Mouse (Mus musculus) lung, embryonic 16.5 days (tissue): ENCODE data around the gene Atp6v0b. TPM values are rescaled to one million over a fixed set of nuclear protein-coding genes. Genes with fewer than 3 reads are reported as not detected.

Experiments
- ATAC-seq: fragments of 200-750 bp; cut with Nextera tagmentation; 2 replicates; pipeline ENCODE4 v1.8.0; 2017; ENCODE audit warnings: low read depth, mild to moderate bottlenecking, moderate library complexity
- H3K27ac ChIP-seq: fragments of 300-500 bp; sonication (generic); 2 replicates; pipeline ENCODE4 v1.5.1; 2014; ENCODE audit warnings: mild to moderate bottlenecking, control low read depth, low read length
- H3K27me3 ChIP-seq: fragments of 300-500 bp; sonication (generic); 2 replicates; pipeline ENCODE4 v1.6.1; 2014; ENCODE audit warnings: low read depth, low read length, mixed read lengths; ENCODE audit not compliant: control insufficient read depth, insufficient read depth
- H3K36me3 ChIP-seq: fragments of 300-500 bp; sonication (generic); 2 replicates; pipeline ENCODE4 v1.6.1; 2014; ENCODE audit warnings: low read length; ENCODE audit not compliant: control insufficient read depth, insufficient read depth
- H3K4me1 ChIP-seq: fragments of 300-500 bp; sonication (generic); replicated peaks from 2 replicates; pipeline ENCODE4 v1.6.1; 2014; ENCODE audit warnings: low read length, mixed read lengths; ENCODE audit not compliant: control insufficient read depth, insufficient read depth
- H3K4me2 ChIP-seq: fragments of 300-500 bp; sonication (generic); 2 replicates; pipeline ENCODE4 v1.6.1; 2014; ENCODE audit warnings: low read depth, low read length, control low read depth
- H3K4me3 ChIP-seq: fragments of 300-500 bp; sonication (generic); 2 replicates; pipeline ENCODE4 v1.5.1; 2014; ENCODE audit warnings: mild to moderate bottlenecking, low read length, control low read depth
- H3K9ac ChIP-seq: fragments of 300-500 bp; sonication (generic); 2 replicates; pipeline ENCODE4 v1.6.1; 2014; ENCODE audit warnings: low read length, control low read depth
- H3K9me3 ChIP-seq: fragments of 300-500 bp; sonication (generic); 2 replicates; pipeline ENCODE4 v1.6.1; 2016; ENCODE audit warnings: low read length; ENCODE audit not compliant: control insufficient read depth
- WGBS: fragments of 180-500 bp; shearing (Covaris S2); extraction: QIAGEN DNeasy Blood & Tissue Kit; methylation state at CpG from one replicate; pipeline ENCODE4 v1.1.7; 2014; 5-methylcytosine and 5-hydroxymethylcytosine counted together
- polyA plus RNA-seq: library from polyadenylated mRNA; unstranded; fragments of >200 nt; fragmentation: Nextera tagmentation; extraction: Ambion mirVana; gene quantifications from 2 replicates; pipeline ENCODE4 v1.2.1, GENCODE M21; 2015

Atp6v0b gene
- polyA plus RNA-seq, 1 experiment from 2014 or later: 180 TPM

DNA sequence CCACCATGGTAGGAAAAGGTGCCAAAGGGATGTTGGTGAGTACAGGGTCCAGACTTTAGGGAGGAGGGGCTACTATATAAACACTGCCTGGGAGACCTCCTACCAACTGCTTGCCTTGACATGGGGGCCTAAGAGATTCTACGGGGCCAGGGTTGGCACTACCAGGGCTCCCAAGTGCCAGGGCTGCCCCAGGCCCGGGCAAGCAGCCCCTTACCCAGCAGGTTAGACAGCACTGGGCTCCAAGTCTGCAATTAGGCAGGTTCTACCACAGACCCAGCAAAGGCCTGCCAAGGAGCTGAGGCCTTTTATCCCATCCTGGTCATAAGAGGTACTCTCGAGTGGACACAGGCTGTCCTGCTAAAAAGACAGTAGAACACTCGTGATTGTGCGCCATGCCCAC, 44.0 kb downstream of the Atp6v0b start:
- H3K9ac ChIP-seq: no peak overlapping the region
- no peaks in the 10 kb centered on the region for H3K36me3 ChIP-seq
- no peaks in the 10 kb centered on the region for H3K27me3 ChIP-seq
- no peak overlapping the region for H3K4me3 ChIP-seq
- H3K9me3 ChIP-seq: no peaks in the 10 kb centered on the region
- 88% methylated on average over 5 of the region's 5 CpGs for WGBS
- ATAC-seq: no peak
- no peak overlapping the region for H3K27ac ChIP-seq
- no peak overlapping the region for H3K4me2 ChIP-seq
- peaks cover 5% of the 10 kb centered on the region; the same call in 1 of the 2 replicates for H3K4me1 ChIP-seq

DNA sequence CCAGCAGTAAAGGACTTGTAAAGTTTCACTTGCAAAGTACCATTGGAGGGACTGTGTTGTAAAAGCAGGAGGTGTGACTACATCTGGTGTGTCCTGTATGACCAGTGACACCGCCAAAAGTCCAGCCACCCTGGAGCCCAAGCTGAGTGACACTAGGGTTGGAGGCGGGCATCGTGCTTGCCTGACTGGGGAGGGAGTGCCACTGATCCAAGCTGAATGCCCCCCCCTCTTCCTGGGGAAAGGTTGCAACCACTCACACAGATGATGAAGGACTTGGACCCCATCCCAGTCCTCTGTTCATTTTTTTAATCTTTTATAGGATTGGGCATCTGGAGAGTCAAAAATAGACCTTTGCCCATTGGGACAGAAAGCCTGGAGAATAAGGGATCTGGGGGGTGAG, 45.6 kb downstream of the Atp6v0b start:
- H3K27me3 ChIP-seq: no peaks in the 10 kb centered on the region
- H3K4me1 ChIP-seq: peaks cover 3% of the 10 kb centered on the region; the same call in 1 of the 2 replicates
- no peak overlapping the region for H3K9ac ChIP-seq
- no peaks in the 10 kb centered on the region for H3K36me3 ChIP-seq
- no peak overlapping the region for H3K27ac ChIP-seq
- H3K4me2 ChIP-seq: no peak overlapping the region
- no peak for ATAC-seq
- 74% methylated on average over 3 of the region's 3 CpGs for WGBS
- H3K9me3 ChIP-seq: no peaks in the 10 kb centered on the region
- no peak overlapping the region for H3K4me3 ChIP-seq

DNA sequence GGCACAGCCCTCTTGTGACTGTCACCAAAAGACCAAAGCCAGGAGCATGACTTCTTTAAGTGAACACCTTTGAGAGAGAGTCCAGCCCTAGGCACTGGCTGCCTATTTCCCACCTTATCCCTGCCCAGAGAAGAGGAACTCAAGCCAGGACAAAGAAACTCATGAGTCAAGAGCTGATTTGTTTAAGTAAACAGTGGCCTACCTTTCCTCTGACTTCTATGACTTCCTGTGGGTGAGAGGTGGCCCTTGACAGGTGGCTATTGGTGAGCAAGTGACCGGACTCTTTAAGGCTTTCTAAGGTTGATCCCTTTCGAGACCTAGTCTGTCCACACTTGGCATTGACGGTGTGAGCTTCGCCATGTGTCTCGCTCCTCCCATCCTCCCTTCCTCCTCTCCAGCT, 46.3 kb downstream of the Atp6v0b start:
- Histone ChIP-seq H3K36me3 (no peaks in the 10 kb centered on the region), H3K4me3 (no peak overlapping the region), H3K4me1 (0 out of 2 replicates have a peak, but pooled peaks cover 3% of the 10 kb centered on the region), H3K9me3 (no peaks in the 10 kb centered on the region), H3K4me2 (no peak overlapping the region), H3K9ac (no peak overlapping the region), H3K27me3 (no peaks in the 10 kb centered on the region), H3K27ac (no peak overlapping the region)
- WGBS: 65% methylated on average over 5 of the region's 5 CpGs
- ATAC-seq: no peak

DNA sequence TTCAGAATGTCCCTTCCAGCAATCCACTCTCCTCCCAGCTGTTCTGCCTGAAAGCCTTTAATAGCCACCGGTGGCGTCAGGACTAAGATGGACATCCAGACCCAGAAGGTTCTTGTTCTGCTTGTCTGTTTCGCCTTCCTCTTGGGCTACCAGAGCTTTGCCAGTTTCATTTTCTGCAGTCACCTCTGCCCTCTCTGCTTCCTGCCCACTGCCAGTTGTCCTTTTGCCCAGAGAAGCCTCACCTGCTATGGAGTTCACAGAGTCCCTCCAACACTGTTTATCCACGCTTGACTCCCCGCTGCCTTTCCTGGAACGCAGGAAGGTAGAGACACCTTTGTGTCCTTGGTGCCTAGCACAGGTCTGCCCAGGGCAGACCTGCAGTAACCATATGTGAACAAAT, 47.8 kb downstream of the Atp6v0b start:
- Histone ChIP-seq H3K36me3 (no peaks in the 10 kb centered on the region), H3K4me2 (no peak overlapping the region), H3K9ac (no peak overlapping the region), H3K27ac (no peak overlapping the region), H3K4me1 (peaks cover 8% of the 10 kb centered on the region; the same call in 1 of the 2 replicates), H3K27me3 (no peaks in the 10 kb centered on the region), H3K9me3 (no peaks in the 10 kb centered on the region), H3K4me3 (no peak overlapping the region)
- WGBS: 79% methylated on average over 6 of the region's 6 CpGs
- ATAC-seq: no peak

DNA sequence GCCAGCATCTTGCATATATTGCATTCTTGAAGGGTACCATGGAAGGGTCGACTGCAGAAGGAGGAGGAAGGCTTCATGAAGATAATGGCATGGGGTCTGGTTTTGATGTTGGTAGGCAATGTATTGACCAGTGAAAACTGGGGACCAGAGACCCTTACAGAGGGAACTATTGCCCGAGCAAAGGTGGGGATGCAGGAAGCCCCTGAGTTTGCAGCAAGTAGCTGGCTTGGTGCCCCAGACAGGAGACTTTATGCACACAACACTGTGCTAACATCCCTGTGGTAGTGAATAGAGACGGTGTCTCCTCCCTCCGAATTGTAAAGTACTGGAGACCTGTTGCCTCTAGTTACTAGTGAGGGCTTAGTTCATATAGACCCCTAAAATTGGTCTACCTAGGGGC, 49.9 kb downstream of the Atp6v0b start:
- Histone ChIP-seq H3K9ac (no peak overlapping the region), H3K4me1 (peaks cover 8% of the 10 kb centered on the region; the same call in 1 of the 2 replicates), H3K9me3 (no peaks in the 10 kb centered on the region), H3K36me3 (no peaks in the 10 kb centered on the region), H3K27me3 (no peaks in the 10 kb centered on the region), H3K4me2 (no peak overlapping the region), H3K27ac (no peak overlapping the region), H3K4me3 (no peak overlapping the region)
- no peak for ATAC-seq
- WGBS: 69% methylated on average over 4 of the region's 4 CpGs

DNA sequence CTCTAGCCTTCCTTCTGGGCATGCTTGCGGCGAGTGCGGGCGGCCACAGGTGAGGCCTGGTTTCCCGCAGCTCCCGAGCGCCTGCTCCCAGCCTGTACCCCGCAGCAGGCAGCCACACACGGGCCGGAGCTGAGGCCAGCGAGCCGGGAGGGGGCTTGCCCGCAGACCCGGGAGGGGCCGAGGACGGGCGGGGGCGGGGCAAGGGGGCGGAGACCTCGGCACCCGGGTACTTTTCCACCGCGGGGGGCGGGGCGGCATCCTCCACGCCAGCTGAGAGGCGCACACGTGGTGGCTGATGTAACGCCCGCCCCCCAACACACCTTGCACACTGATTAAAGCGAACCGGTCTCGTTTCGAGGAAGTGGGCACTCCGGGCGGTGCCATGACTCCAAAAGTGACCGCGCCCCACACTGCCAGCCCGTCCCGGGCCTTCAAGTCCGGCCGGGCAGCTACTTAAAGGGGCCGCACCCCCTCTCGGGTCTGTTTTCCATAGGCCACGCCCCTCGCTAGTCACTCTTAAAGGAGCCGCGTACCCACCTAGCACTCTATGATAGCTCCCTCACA, 50.8 kb downstream of the Atp6v0b start:
- Histone ChIP-seq H3K4me2 (peak overlapping the region; percentile 93), H3K9me3 (no peaks in the 10 kb centered on the region), H3K36me3 (no peaks in the 10 kb centered on the region), H3K9ac (peak overlapping the region; percentile 76), H3K27ac (peak overlapping the region; percentile 81), H3K4me3 (peak overlapping the region; percentile 70), H3K4me1 (peaks cover 8% of the 10 kb centered on the region; the same call in 1 of the 2 replicates), H3K27me3 (no peaks in the 10 kb centered on the region)
- 1% methylated on average over 36 of the region's 48 CpGs for WGBS
- peak; percentile 90 for ATAC-seq

DNA sequence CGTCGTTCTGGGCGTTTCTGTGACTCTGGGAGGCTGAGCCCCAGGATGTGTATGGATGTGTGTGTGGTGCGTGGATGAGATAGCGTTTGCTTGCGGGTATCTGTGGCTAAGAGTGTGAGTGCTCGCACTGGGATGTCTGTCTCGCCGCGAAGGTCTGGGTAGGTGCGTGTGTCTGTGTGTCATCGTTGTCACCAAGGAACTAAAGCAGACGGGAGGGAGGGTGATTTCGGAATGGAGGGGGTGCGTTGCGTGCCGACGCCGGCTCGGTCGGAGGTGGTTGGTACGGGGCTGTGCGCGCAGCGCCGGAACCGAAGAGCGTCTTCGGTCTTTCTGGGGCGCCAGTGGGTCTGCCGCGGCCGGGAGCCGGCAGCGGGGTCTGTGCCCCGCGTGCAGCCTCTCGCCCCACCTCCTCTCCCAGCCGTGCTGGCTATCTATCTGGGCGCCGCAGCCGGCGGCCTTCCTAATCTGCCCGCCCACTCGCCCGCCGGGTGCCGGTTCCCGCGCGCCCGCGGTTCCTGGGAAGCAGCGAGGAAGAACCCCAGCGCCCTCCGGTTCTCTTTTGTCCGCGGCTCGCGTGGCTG, 51.5 kb downstream of the Atp6v0b start:
- Histone ChIP-seq H3K4me2 (peak overlapping the region; percentile 93), H3K27me3 (no peaks in the 10 kb centered on the region), H3K9ac (peak overlapping the region; percentile 76), H3K9me3 (no peaks in the 10 kb centered on the region), H3K4me1 (peaks cover 8% of the 10 kb centered on the region; the same call in 1 of the 2 replicates), H3K36me3 (no peaks in the 10 kb centered on the region), H3K4me3 (peak overlapping the region; percentile 70), H3K27ac (peak overlapping the region; percentile 81)
- WGBS: under 1% methylated on average over 60 of the region's 60 CpGs
- ATAC-seq: peak; percentile 26

DNA sequence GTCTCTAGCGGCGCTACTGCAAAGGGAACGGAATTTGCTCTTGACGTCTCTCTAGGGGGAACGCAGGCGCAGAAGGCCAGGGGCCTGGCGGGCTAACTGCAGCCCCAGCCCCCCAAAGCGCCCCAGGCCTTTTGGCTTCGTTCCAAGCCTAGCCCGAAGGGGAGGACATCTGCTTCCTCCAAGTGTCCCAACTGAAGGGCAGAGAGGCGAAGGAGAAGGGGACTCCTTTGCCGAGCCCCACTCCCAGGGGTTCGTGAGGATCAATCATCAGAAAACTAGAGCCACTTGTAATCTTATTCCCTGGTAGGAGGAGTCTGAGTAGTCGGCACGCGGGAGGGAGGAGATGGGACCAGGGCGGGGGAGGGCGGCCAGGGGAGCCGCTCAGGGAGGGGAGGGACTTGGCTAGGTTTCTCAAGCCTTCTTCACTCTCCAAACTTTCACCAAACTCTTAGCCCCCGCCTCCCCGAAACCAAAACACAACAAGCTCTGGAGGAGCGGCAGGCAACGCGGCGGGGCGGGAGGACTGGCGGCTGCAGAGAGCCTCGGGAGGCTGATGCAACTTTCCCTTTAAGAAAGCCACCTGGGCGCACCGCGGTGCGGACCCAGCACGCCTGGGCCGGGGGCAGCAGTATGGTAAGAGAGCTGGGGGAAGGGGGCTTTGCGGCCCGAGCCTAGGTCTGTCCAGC, 52.1 kb downstream of the Atp6v0b start:
- Histone ChIP-seq H3K36me3 (no peaks in the 10 kb centered on the region), H3K9me3 (no peaks in the 10 kb centered on the region), H3K4me2 (peak overlapping the region; percentile 93), H3K4me1 (peaks cover 14% of the 10 kb centered on the region), H3K27me3 (no peaks in the 10 kb centered on the region), H3K27ac (peak overlapping the region; percentile 81), H3K4me3 (peak overlapping the region; percentile 70), H3K9ac (peak overlapping the region; percentile 76)
- WGBS: 1% methylated on average over 33 of the region's 36 CpGs
- ATAC-seq: peak; percentile 71

DNA sequence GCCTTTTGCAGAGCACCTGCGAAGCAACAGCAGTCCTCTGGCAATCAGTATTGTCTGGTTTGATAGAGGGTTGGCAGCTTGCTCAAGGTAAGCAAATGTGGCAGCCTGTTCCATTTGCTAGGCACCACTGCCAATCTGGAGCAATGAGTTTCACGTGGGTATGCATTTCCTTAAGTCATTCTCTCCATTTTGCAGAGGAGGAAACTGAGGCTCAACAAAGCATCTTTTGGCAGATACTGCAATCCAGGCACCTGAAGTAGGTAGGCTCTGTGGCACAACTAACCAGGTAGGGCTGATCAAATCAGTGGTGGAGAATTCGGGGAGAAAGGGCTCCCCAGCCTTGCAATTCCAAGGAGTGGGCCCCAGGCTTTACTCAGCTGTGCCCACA, 52.7 kb downstream of the Atp6v0b start, which contains the start of gene Slc6a9:
Slc6a9 (plus strand) TSS at position 50 of the 388 bp plus-strand sequence.
- no peaks in the 10 kb centered on the region for H3K9me3 ChIP-seq

More for the DNA sequence above, 52.7 kb downstream of the Atp6v0b start, which contains the start of gene Slc6a9:
- Histone ChIP-seq H3K9ac (peak within 1 kb of the TSS; percentile 76), H3K4me3 (peak within 1 kb of the TSS; percentile 70), H3K4me2 (peak within 1 kb of the TSS; percentile 93), H3K27ac (peak within 1 kb of the TSS; percentile 81), H3K4me1 (peaks cover 19% of the 10 kb centered on the region), H3K36me3 (no peaks in the 10 kb centered on the region), H3K27me3 (no peaks in the 10 kb centered on the region)
- 29% methylated on average over 3 of the region's 3 CpGs for WGBS
- no peak for ATAC-seq
